Comparison of ENCODE assay signal across 13 mouse cellular contexts in genomic region chr17:6744871-6745270, GRCm38 (mm10). TPM values are rescaled to one million over a fixed set of nuclear protein-coding genes. Genes with fewer than 3 reads are reported as not detected.
DNase-seq lines count a peak whose midpoint lies in the region; ATAC-seq lines count a peak whose summit lies in the region.
"Had no signal": no experiment of that assay in that cellular context is flagged by ENCODE, and none has a peak within 500 bp of the region (broad histone marks: within the 10 kb centered on the region; RNA-seq: fewer than 3 reads in every experiment).

No protein-coding gene starts in this region.

- no peaks in the 10 kb centered on the region for H3K27me3 ChIP-seq in heart, embryonic 15.5 days
- no peaks in the 10 kb centered on the region for H3K27me3 ChIP-seq in forebrain, embryonic 14.5 days (replicated peaks; ENCODE audit: control insufficient read depth, insufficient read depth, low read length)
- H3K27me3 ChIP-seq in midbrain, embryonic 15.5 days (replicated peaks), result no peaks in the 10 kb centered on the region
- H3K27me3 ChIP-seq: embryonic facial prominence, embryonic 12.5 days; liver, embryonic 15.5 days had no signal

- no peak overlapping the region for H3K9ac ChIP-seq in heart, embryonic 15.5 days
- H3K9ac ChIP-seq in forebrain, embryonic 14.5 days (ENCODE audit: low read length), result no peak overlapping the region
- H3K9ac ChIP-seq in midbrain, embryonic 15.5 days, result no peak overlapping the region
- H3K9ac ChIP-seq: embryonic facial prominence, embryonic 12.5 days; liver, embryonic 15.5 days had no signal

- no peaks in the 10 kb centered on the region for H3K9me3 ChIP-seq in heart, embryonic 15.5 days (replicated peaks)
- H3K9me3 ChIP-seq in forebrain, embryonic 14.5 days (replicated peaks; ENCODE audit: control insufficient read depth, low read length), result no peaks in the 10 kb centered on the region
- no peaks in the 10 kb centered on the region for H3K9me3 ChIP-seq in midbrain, embryonic 15.5 days
- H3K9me3 ChIP-seq: embryonic facial prominence, embryonic 12.5 days; liver, embryonic 15.5 days had no signal

- no peak for ATAC-seq in heart, embryonic 15.5 days (replicated peaks; ENCODE audit: insufficient number of reproducible peaks, insufficient read depth, low FRiP score, low read depth)
- ATAC-seq in forebrain, embryonic 14.5 days, result no peak
- no peak for ATAC-seq in midbrain, embryonic 15.5 days (replicated peaks)
- ATAC-seq: activated CD4-positive, CD25-positive, alpha-beta regulatory T cell, adult 4 months had no signal

- no peak overlapping the region for H3K4me3 ChIP-seq in heart, embryonic 15.5 days
- no peak overlapping the region for H3K4me3 ChIP-seq in forebrain, embryonic 14.5 days (ENCODE audit: low read depth, low read length)
- no peak overlapping the region for H3K4me3 ChIP-seq in midbrain, embryonic 15.5 days
- H3K4me3 ChIP-seq: embryonic facial prominence, embryonic 12.5 days; left cerebral cortex, adult 2 months; liver, embryonic 15.5 days had no signal

- peaks cover 27% of the 10 kb centered on the region for H3K36me3 ChIP-seq in heart, embryonic 15.5 days
- peaks cover 42% of the 10 kb centered on the region for H3K36me3 ChIP-seq in forebrain, embryonic 14.5 days (ENCODE audit: control insufficient read depth, insufficient read depth, low read length)
- H3K36me3 ChIP-seq in midbrain, embryonic 15.5 days (replicated peaks), result no peaks in the 10 kb centered on the region

- peaks cover 74% of the 10 kb centered on the region for H3K4me1 ChIP-seq in heart, embryonic 15.5 days (replicated peaks)
- peaks cover 30% of the 10 kb centered on the region for H3K4me1 ChIP-seq in forebrain, embryonic 14.5 days (ENCODE audit: control insufficient read depth, insufficient read depth, low read length)
- H3K4me1 ChIP-seq in midbrain, embryonic 15.5 days, result peaks cover 42% of the 10 kb centered on the region

- peak overlapping the region; percentile 15 for H3K27ac ChIP-seq in heart, embryonic 15.5 days
- peak overlapping the region; percentile 71; the same call in 1 of the 2 replicates for H3K27ac ChIP-seq in forebrain, embryonic 14.5 days (ENCODE audit: low read depth, low read length)
- H3K27ac ChIP-seq in midbrain, embryonic 15.5 days, result peak overlapping the region; percentile 69; the same call in 1 of the 2 replicates
- H3K27ac ChIP-seq: left cerebral cortex, adult 2 months; liver, embryonic 15.5 days had no signal

- no peak for DNase-seq in heart, postnatal 4 days
- peak; percentile 7 for DNase-seq in kidney, postnatal 10 days
- no peak for DNase-seq in kidney, adult 9 months
- DNase-seq in forebrain, embryonic 14.5 days (ENCODE audit: low spot score), result no peak
- DNase-seq in layer of hippocampus, postnatal 36 days, result no peak
- DNase-seq in embryo, embryonic 9.5 days (ENCODE audit: extremely low spot score), result no peak
- DNase-seq: cerebellum, adult 9-11 months had no signal

- H3K4me2 ChIP-seq in heart, embryonic 15.5 days, result no peak overlapping the region
- no peak overlapping the region for H3K4me2 ChIP-seq in forebrain, embryonic 14.5 days (ENCODE audit: low read length)
- H3K4me2 ChIP-seq in midbrain, embryonic 15.5 days, result no peak overlapping the region
- H3K4me2 ChIP-seq: embryonic facial prominence, embryonic 12.5 days; liver, embryonic 15.5 days had no signal

- 91% methylated on average over 14 of the region's 14 CpGs for WGBS in heart, embryonic 15.5 days
- 91% methylated on average over 14 of the region's 14 CpGs for WGBS in forebrain, embryonic 14.5 days
- WGBS in midbrain, embryonic 15.5 days, result 89% methylated on average over 14 of the region's 14 CpGs

RNA-seq across cellular contexts. Expression of gene Ezr, which starts 37.7 kb away (rescaled TPM):
- polyA plus RNA-seq in heart, embryonic 15.5 days (2015; fragmentation: Nextera tagmentation; extraction: Ambion mirVana), result 109 and 136 TPM in 2 replicates
- total RNA-seq in heart, postnatal 4 days (2021), result 100 to 1,000 TPM; 103 to 104 TPM
- polyA plus RNA-seq in forebrain, embryonic 14.5 days (2014; fragmentation: Nextera tagmentation; extraction: Ambion mirVana), result 94.0 and 101 TPM in 2 replicates
- 32.5 and 39.6 TPM in 2 replicates for polyA plus RNA-seq in midbrain, embryonic 15.5 days (2015; fragmentation: Nextera tagmentation; extraction: Ambion mirVana)
- 10 to 100 TPM; 41.7 to 50.5 TPM for total RNA-seq in layer of hippocampus, postnatal 36 days (2021)

Comparison
In these comparisons a context has a peak if more than half of its experiments do, and no peak if none do; other contexts are left out.
1. H3K27ac ChIP-seq: peak in every context shown above with its lines; median percentile 71 in forebrain, embryonic 14.5 days; 69 in midbrain, embryonic 15.5 days; 15 in heart, embryonic 15.5 days.